Comparison of ENCODE assay signal across 12 mouse cellular contexts in genomic region chr9:92560840-92561547, GRCm38 (mm10). TPM values are rescaled to one million over a fixed set of nuclear protein-coding genes. Genes with fewer than 3 reads are reported as not detected.
DNase-seq lines count a peak whose midpoint lies in the region; ATAC-seq and TF ChIP-seq lines count a peak whose summit lies in the region.
"Had no signal": no experiment of that assay in that cellular context is flagged by ENCODE, and none has a peak within 500 bp of the region (broad histone marks: within the 10 kb centered on the region; RNA-seq: fewer than 3 reads in every experiment).

No protein-coding gene starts in this region.

- ATAC-seq in neural tube, embryonic 11.5 days (ENCODE audit: insufficient read depth, low FRiP score, low TSS enrichment) = peak; percentile 41; the same call in 1 of the 2 replicates
- ATAC-seq in hindbrain, embryonic 14.5 days (ENCODE audit: low FRiP score) = peak; percentile 48; the same call in 1 of the 2 replicates

- no peaks in the 10 kb centered on the region for H3K27me3 ChIP-seq in neural tube, embryonic 11.5 days (ENCODE audit: control insufficient read depth, insufficient read depth, low read length)
- no peaks in the 10 kb centered on the region for H3K27me3 ChIP-seq in hindbrain, embryonic 14.5 days (ENCODE audit: control insufficient read depth, insufficient read depth, low read length)
- H3K27me3 ChIP-seq: CH12.LX; liver, embryonic 15.5 days had no signal

- intact Hi-C loops in gastrocnemius, adult 2 months (cut with DNase I) = no loop called here

- H3K9ac ChIP-seq in neural tube, embryonic 11.5 days (ENCODE audit: low read length) = no peak overlapping the region
- no peak overlapping the region for H3K9ac ChIP-seq in hindbrain, embryonic 14.5 days
- H3K9ac ChIP-seq: liver, embryonic 15.5 days had no signal

- no peak overlapping the region for H3K4me2 ChIP-seq in neural tube, embryonic 11.5 days (ENCODE audit: low read depth)
- no peak overlapping the region for H3K4me2 ChIP-seq in hindbrain, embryonic 14.5 days (replicated peaks)
- H3K4me2 ChIP-seq: liver, embryonic 15.5 days had no signal

- TF ChIP-seq CTCF in gastrocnemius, adult 2 months (IDR thresholded peaks at IDR 0.05) = no peak

- no peak overlapping the region for H3K4me3 ChIP-seq in gastrocnemius, adult 2 months
- no peak overlapping the region for H3K4me3 ChIP-seq in neural tube, embryonic 11.5 days (ENCODE audit: low read depth, low read length)
- H3K4me3 ChIP-seq in hindbrain, embryonic 14.5 days (replicated peaks; ENCODE audit: low read length) = no peak overlapping the region
- H3K4me3 ChIP-seq: liver, embryonic 15.5 days had no signal

- WGBS in neural tube, embryonic 11.5 days = 50% methylated on average over 6 of the region's 6 CpGs
- 58% methylated on average over 6 of the region's 6 CpGs for WGBS in hindbrain, embryonic 14.5 days

- no peaks in the 10 kb centered on the region for H3K36me3 ChIP-seq in neural tube, embryonic 11.5 days (ENCODE audit: control insufficient read depth, insufficient read depth, low read length)
- no peaks in the 10 kb centered on the region for H3K36me3 ChIP-seq in hindbrain, embryonic 14.5 days (replicated peaks; ENCODE audit: control insufficient read depth, insufficient read depth)
- H3K36me3 ChIP-seq: liver, embryonic 15.5 days had no signal

- no peaks in the 10 kb centered on the region; the same call in 1 of the 2 replicates for H3K4me1 ChIP-seq in neural tube, embryonic 11.5 days (ENCODE audit: control insufficient read depth, insufficient read depth, low read length)
- H3K4me1 ChIP-seq in hindbrain, embryonic 14.5 days (replicated peaks; ENCODE audit: control insufficient read depth, insufficient read depth, low read length) = no peaks in the 10 kb centered on the region
- H3K4me1 ChIP-seq: liver, embryonic 15.5 days had no signal

- DNase-seq in gastrocnemius, adult 2 months = peak; percentile 54
- DNase-seq in gastrocnemius, postnatal 10 days = no peak
- no peak for DNase-seq in neural tube, embryonic 11.5 days (ENCODE audit: low spot score)
- no peak for DNase-seq in neural tube, embryonic 10.5 days (ENCODE audit: extremely low spot score, low spot score)
- DNase-seq in hindbrain, embryonic 14.5 days (ENCODE audit: low spot score) = no peak
- peak; percentile 82 for DNase-seq in skeletal muscle tissue, adult 2 months (ENCODE audit: low read depth, low spot score)
- no peak for DNase-seq in right cerebral cortex, adult 2 months (ENCODE audit: low spot score in 2 of 2)
- no peak for DNase-seq in retina, postnatal 1 day
- DNase-seq: layer of hippocampus, adult 9-11 months; thymus, adult 2 months had no signal

- no peaks in the 10 kb centered on the region for H3K9me3 ChIP-seq in neural tube, embryonic 11.5 days (ENCODE audit: control insufficient read depth, low read length)
- H3K9me3 ChIP-seq in hindbrain, embryonic 14.5 days (ENCODE audit: control insufficient read depth, low read length) = 0 out of 2 replicates have a peak, but pooled peaks cover 4% of the 10 kb centered on the region
- H3K9me3 ChIP-seq: liver, embryonic 15.5 days had no signal

- H3K27ac ChIP-seq in gastrocnemius, adult 2 months = no peak overlapping the region
- no peak overlapping the region for H3K27ac ChIP-seq in neural tube, embryonic 11.5 days (ENCODE audit: low read depth, low read length)
- H3K27ac ChIP-seq in hindbrain, embryonic 14.5 days = no peak overlapping the region
- H3K27ac ChIP-seq: liver, embryonic 15.5 days had no signal

RNA-seq across cellular contexts. Expression of gene Plod2, which starts 19.0 kb away (rescaled TPM):
- 1 to 10 TPM; 1.8 to 6.6 TPM for total RNA-seq in gastrocnemius, adult 2 months (2021)
- total RNA-seq in gastrocnemius, postnatal 10 days (2021) = 10 to 100 TPM; 12.1 to 23.8 TPM
- 35.6 and 44.9 TPM in 2 replicates for polyA plus RNA-seq in neural tube, embryonic 11.5 days (2014; fragmentation: Nextera tagmentation; extraction: Ambion mirVana)
- polyA plus RNA-seq in hindbrain, embryonic 14.5 days (2014; fragmentation: Nextera tagmentation; extraction: Ambion mirVana) = 14.9 and 17.2 TPM in 2 replicates
- total RNA-seq: CH12.LX had no signal

Comparison
In these comparisons a context has a peak if more than half of its experiments do, and no peak if none do; other contexts are left out.
1. DNase-seq: peak in gastrocnemius, adult 2 months (single experiment) and skeletal muscle tissue, adult 2 months (single experiment); none in gastrocnemius, postnatal 10 days (single experiment), neural tube, embryonic 11.5 days (single experiment), neural tube, embryonic 10.5 days (single experiment), hindbrain, embryonic 14.5 days (single experiment), right cerebral cortex, adult 2 months (0 of 2) and retina, postnatal 1 day (single experiment).